Mouse (Mus musculus) frontal cortex, postnatal 10 days (tissue): ENCODE results near the gene Tet2.
"Not testable (repeated sequence)": the region's sequence is repeated elsewhere in the genome, so short reads cannot be mapped to it uniquely, and the experiment has no call there.

Experiments used
- DNase-seq, 2 experiments: peaks; one replicate each; pipeline ENCODE4 v3.0.0; 2022; ENCODE audit warnings: low spot score in 2 of 2, mixed read lengths in 1 of 2

Gene Tet2

GRCm38 (mm10) chr3:133544551-133545303 lies at the start of gene Tet2:
Gene Tet2, minus strand, starts transcription at chr3:133545139.
- DNase-seq, result peak; percentile 62 to 67

- DNase-seq, result not testable (repeated sequence)
Measured at GRCm38 (mm10) chr3:133592995-133593394, 48.1 kb upstream of the Tet2 start.

- DNase-seq, result no peak
Measured at GRCm38 (mm10) chr3:133590506-133591152, 45.7 kb upstream of the Tet2 start.

GRCm38 (mm10) chr3:133585010-133585409 lies 40.1 kb upstream of the Tet2 start:
- DNase-seq, result no peak

GRCm38 (mm10) chr3:133583411-133584025 lies 38.6 kb upstream of the Tet2 start:
- DNase-seq, result no peak

GRCm38 (mm10) chr3:133582969-133583368 lies 38.0 kb upstream of the Tet2 start:
- DNase-seq, result no peak

- no peak for DNase-seq
Measured at GRCm38 (mm10) chr3:133582096-133582495, 37.2 kb upstream of the Tet2 start.

- no peak for DNase-seq
Measured at GRCm38 (mm10) chr3:133581541-133581940, 36.6 kb upstream of the Tet2 start.

- no peak for DNase-seq
Measured at GRCm38 (mm10) chr3:133579671-133580070, 34.7 kb upstream of the Tet2 start.

- no peak for DNase-seq
Measured at GRCm38 (mm10) chr3:133579140-133579539, 34.2 kb upstream of the Tet2 start.

- DNase-seq, result no peak
Measured at GRCm38 (mm10) chr3:133574969-133575368, 30.0 kb upstream of the Tet2 start.

- no peak for DNase-seq
Measured at GRCm38 (mm10) chr3:133571961-133572360, 27.0 kb upstream of the Tet2 start.

- no peak for DNase-seq
Measured at GRCm38 (mm10) chr3:133563503-133564205, 18.7 kb upstream of the Tet2 start.

- no peak for DNase-seq
Measured at GRCm38 (mm10) chr3:133559413-133560114, 14.6 kb upstream of the Tet2 start.

GRCm38 (mm10) chr3:133557602-133558001 lies 12.7 kb upstream of the Tet2 start:
- no peak for DNase-seq

GRCm38 (mm10) chr3:133557154-133557553 lies 12.2 kb upstream of the Tet2 start:
- DNase-seq, result no peak

- DNase-seq, result no peak
Measured at GRCm38 (mm10) chr3:133555378-133555777, 10.4 kb upstream of the Tet2 start.

GRCm38 (mm10) chr3:133554552-133555067 lies 9.7 kb upstream of the Tet2 start:
- DNase-seq, result no peak

GRCm38 (mm10) chr3:133554092-133554491 lies 9.2 kb upstream of the Tet2 start:
- DNase-seq, result no peak

GRCm38 (mm10) chr3:133551941-133552340 lies 7.0 kb upstream of the Tet2 start:
- DNase-seq, result no peak
